Mouse (Mus musculus): ENCODE measurements around the gene Tulp4.

Tulp4 gene

DNA sequence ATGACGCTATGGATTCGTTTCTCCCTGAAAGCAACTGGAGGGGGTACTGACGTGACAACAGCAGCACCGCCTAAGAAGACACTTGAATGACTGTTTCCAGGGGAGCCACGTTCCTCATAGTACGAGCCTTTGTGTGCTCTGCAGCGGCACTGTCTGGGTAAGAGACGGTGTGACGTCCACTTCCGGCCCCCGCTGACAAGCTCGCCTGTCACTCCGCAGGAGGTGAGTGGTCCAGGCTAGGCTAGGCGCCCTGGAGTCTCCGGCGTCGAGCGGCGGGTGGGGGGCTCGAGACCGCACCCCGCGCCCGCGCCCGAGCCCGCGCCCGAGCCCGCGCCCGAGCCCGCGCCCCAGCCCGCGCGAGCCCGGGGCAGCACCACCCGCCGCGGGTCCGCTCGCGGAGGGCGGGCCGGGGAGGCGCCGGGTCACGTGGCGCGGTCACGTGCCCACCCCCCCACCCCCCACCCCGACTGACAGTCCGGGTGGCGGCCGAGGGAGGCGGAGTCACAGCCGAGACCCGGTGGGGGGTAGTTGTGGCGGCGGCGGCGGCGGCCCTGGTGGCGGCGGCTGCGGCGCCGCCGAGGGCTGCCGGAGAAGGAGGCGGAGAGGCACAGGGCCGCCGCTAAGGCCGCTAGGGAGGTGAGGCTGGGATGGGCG is at the start of gene Tulp4:
Tulp4 (plus strand) TSS at position 77 of the 654 bp plus-strand sequence.
- DNase-seq (ENCODE audit: low spot score in 2 of 2): peak; percentile 64 to 81

DNA sequence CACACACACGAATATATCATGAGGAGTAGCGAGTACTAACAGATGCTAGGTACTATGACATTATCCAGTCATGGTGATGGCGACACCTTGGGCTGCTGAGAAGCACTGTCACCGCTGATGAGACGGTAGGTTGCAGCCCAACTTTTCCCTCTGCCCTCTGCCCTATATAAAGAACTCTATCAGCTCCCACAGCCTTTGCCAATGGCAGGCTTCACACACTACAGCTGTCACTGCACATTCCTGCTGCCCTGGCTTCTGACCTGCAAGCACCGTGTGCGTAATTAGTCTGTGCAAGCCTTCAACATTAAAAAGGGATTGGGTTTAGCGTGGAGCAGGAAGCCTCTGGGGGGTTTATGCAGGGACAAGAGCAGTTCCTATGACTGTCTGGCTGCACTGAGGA is 43.4 kb upstream of the Tulp4 start:
- DNase-seq (ENCODE audit: low spot score in 2 of 2): no peak

DNA sequence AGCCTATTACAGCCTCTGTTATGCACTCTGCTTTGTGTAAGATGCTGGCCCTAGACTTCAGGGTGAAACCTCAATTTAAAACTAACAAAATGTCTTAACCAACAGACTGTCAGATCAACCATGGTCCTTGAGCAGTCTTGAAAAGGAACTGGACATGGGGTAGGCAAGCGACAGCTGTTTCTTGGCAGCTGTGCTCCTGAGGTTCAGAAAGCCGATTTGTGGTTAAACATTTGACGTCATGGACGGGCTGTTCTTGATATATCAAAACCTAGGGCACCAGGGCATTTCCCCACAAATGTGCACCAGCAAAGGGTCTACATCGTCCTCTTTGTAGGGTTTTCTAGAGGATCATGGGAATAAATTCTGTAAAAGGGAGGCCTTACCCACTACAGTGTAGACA is 42.7 kb upstream of the Tulp4 start:
- DNase-seq (ENCODE audit: low spot score in 2 of 2): no peak

DNA sequence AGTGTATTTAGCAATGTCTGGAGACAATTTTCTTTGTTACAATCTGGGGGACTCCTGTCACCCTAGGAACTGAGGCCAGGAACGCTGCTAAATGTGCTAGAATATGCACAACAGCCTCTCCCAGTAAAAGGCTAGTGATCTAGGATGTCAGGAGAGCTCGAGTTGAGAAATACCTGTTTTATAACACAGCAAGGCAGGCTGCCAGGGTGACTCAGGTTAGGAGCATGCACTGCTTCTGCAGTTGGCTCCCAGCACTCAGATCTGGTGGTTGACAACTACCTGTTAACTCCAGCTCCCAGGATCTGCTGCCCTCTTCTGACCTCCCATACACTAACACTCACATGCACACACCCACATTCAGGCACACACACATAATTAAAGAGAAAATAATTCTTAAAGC is 40.2 kb upstream of the Tulp4 start:
- no peak for DNase-seq (ENCODE audit: low spot score in 2 of 2)

DNA sequence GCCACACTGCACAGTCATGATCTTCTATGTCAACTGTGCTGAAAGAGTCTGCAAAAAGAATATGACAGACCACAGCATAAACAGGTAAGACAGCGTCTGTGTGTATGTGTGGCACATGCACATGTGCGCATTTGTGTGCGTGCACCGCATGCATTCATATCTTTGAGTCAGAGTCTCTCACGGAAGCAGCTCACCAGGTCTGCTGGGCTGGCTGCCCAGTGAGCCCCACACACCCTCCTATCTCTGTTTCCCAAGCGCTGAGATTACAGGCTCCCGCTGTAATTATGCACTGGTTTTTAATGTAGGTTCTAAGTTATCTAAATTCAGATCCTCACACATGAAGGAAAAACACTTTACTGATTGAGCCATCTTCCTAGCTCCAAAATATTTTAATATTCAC is 38.6 kb upstream of the Tulp4 start:
- no peak for DNase-seq (ENCODE audit: low spot score in 2 of 2)

DNA sequence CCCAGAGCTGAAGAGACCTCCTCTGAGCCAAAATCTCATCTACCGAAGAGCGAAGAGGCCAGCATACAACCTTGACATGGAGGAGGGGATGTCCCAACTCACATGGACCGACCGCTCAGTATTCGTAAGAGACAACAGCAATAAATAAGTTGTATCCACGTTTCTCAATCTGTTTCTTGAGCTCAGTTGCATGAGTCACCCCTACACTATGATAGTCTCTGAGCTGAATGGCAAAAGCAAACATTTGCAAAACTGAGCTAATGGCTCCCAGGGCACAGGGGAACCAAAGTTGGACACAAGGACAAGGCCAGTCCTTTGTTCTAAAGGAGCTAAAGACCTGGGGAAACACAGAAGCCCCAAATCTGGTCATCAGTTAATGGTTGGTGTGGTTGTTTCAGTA is 36.4 kb upstream of the Tulp4 start:
- no peak for DNase-seq (ENCODE audit: low spot score in 2 of 2)

DNA sequence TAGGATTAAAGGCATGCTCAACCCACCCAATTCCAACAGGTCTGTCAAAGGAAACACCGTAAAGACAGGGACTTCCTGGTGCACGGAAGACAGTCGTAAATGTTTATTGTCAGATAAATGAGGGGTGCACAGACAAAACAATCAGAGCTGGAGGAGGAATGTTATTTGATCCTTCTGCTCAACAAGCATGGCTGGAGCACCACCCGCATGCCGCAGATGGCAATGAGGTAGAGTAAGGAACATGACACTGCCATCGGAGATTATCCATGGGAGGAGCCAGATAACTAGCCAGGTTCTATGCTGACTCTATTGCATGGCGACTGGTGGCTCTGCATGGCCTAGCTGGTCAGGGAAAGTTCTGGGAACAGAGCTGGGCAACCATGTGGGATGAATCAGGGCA is 32.8 kb upstream of the Tulp4 start:
- no peak for DNase-seq (ENCODE audit: low spot score in 2 of 2)

DNA sequence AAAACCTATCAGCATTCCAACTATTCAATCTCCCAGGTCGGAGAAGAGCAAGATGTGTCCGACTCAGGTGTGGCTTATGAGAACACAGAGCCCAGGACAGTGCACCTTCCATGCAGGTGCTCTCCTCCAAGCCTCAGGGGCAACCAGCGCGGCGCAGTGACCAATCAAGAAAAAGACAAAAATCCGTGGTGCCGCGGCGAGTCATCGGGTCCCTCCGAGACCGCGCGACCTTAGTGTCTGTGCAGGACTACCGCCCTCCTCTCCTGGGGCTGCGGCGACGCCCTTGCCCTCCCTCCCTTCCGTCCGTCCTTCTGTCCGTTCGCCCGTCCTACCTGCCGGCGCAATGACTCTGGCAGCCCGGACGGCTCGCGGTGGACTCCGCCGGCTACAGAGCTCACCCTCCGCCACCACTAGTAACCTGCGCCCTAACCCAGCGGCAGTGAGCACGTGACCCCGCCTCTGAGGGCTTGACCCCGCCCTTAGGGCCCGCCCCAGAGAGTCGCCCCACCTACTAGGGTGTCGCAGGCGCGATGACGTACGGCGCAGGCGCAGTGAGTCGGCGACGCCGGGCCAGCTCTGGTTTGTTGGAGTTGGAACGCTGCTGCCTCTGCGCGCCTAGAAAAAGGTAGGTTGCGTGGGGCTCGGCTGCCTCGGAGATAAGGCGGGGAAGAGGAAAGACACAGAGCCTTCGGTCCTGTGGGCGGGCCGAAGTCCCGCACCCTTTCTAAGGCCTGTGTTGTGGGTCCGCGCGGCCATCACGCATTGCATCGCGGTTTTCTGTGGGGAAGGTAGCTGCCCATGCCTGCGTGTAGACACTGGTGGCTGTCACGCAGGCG is 26.7 kb upstream of the Tulp4 start, which contains the start of the genes Serac1 and Gtf2h5:
Serac1 (minus strand) TSS at position 455 of the 836 bp plus-strand sequence.
Gtf2h5 (plus strand) TSS at position 500 of the 836 bp plus-strand sequence.
- DNase-seq (ENCODE audit: low spot score in 2 of 2): peak; percentile 96 to 99

DNA sequence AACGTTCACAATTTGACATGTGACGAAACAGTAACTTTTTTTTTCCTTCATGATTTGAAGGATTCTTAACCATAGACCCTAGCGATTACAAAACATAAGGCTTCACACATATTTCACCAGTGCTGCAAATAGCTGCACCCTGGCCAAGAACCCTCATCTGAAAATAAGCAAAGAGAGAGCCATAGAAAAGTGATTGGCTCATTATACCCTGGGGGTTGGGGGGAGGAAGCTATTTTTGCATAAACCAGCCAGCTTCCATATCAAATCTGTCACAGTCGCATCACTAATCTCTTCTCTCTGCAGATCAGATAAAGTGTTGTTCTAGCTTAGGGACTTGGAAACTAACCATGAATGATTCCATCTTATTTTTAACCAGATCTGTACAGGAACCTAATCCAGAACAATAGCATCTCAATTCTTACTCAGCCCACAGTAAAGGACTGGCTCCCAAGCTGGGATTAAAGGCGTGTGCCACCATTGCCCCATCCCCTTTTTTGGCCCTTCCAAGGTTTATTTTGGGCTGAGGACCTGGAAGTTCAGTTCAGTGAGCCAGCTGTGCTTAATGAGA is 22.8 kb upstream of the Tulp4 start:
- no peak for DNase-seq (ENCODE audit: low spot score in 2 of 2)

DNA sequence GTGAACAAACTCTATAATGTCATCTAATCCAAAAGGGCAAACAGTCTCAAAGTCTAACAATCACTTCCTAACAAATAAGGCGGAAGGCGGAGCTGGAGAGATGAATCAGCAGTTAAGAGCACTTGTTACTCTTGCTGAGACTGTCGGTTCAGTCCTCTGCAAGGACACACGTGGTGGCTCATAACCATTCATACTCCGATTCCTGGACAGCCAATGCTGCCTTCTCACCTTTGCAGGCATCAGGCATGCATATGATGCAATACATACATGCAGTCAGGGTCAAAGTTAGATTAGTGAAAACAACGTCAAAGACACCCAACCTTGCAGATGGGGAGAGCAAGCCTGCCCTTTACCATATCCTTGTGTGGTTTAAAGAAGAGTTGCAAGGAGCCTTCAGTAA is 14.6 kb upstream of the Tulp4 start:
- DNase-seq (ENCODE audit: low spot score in 2 of 2): no peak

DNA sequence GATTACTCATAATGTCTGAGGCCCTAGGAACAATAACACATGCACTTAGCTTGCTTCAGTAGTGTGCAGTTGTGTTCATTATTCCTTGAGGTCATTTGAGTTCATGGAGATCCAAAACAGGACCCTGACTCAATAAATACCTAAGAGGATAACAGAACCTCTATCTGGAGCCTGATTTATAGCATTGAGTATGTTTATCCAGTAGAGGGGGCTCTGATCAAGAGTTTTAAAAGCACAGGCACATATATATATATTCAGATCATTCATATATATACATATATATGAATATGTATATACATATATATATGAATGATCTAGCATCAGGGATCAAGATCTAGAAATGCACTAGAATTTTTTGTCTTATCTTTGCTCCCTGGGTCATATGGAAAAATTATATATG is 10.7 kb upstream of the Tulp4 start:
- DNase-seq (ENCODE audit: low spot score in 2 of 2): no peak

DNA sequence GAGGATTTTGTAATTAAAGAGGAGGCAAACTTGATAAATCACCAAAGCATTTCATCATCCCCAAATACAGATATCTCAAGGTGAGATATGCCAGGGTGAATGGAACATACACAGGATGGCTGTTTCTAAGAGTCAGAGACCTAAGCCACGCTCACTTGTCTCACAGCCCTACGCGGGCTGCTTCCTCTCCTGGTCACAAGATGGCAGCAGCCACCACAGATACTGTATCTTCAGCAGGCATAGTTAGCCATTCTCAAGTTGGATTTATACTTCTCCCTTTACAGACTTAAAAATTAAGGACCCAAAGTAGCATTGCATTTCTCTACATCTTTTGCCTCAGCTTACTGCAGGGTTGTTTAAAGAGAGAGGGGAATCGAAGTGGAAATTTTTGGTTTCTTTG is 8.4 kb upstream of the Tulp4 start:
- DNase-seq (ENCODE audit: low spot score in 2 of 2): peak; percentile 18 to 65

DNA sequence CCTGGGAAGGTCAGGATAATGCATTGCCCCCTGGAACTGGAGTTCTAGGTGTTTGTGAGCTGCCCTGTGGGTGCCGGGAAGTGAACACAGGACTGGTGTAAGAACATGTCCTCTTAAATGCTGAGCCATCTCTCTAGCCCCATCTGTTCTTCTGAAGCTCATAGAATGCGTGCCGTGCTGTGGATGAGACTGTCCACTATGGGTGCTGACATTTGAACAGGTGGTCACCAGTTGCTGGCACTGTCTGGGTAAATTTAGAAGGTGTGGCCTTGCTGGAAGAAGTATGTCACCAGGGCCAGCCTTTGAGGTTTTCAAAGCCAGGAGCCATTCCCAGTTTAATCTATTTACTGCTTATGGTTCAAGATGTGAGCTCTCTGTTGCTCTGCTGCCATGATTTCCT is 4.0 kb upstream of the Tulp4 start:
- DNase-seq (ENCODE audit: low spot score in 2 of 2): no peak

DNA sequence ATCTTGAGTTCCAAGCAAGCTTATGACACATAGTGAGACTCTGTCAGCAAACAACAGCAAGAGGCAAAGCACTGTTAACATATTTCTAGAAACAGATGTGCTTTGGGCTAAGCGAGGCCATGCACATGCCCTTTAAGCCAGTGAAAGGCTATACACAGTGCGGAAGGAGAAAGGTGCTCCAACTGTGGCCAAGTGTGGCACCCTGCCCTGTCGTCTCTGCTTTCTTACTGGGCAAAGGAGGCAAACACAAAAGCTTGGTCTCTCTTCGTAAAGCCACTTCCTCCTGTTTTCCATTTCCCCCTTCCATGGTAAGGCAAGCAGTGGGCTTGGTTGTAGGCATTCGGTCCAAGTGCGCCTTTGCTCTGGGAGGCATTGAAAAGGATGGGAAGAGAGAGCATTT is 2.7 kb upstream of the Tulp4 start:
- no peak for DNase-seq (ENCODE audit: low spot score in 2 of 2)

DNA sequence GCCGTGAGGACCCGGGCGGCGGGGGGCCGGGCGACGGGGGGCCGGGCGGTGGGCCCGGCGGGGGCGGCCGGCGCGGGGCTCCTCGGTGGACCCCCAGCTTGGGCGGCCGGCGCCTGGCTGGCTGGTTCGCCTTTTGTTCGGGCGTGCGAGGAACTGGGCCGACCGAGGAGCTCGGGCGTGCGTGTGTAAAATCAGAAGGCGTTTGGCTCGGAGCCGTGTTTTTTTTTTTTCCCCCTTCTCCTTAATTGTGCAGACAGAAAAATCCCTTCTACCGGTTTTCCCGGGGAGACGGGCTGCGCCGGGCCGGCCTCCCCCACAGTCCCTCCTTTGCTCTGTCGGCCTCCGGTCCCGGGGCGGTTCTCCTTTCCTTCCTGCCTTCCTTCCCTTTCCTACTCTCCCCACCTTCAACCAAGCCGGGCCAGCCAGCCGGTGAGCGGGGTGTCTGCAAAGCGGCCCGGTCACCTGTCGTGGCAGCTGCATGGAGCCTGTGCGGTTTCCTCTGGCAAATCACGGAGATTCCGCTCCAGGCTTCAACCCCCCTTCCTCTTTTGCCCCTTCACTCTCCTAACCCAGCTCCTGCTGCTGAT is 871 bp downstream of the Tulp4 start:
- peak; percentile 28 to 44 for DNase-seq (ENCODE audit: low spot score in 2 of 2)

DNA sequence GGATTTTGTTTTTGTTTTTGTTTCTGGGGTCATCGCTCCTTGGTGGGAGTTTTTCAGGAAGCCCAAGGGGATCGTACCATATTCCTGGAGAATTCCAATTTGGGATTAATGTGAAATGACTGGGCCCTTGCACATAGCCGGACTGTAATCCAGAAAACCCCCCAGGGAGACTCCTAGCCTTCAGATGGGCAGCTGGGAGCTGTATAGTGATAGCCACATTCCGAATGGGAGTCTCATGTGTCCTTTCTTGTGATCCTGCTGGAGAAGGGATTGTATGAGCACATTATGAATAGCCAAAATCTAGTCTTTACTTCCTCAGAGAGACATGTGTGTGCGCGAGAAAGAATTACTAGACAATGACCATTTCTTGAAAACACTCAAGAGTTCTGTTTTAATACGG is 1.9 kb downstream of the Tulp4 start:
- no peak for DNase-seq (ENCODE audit: low spot score in 2 of 2)

DNA sequence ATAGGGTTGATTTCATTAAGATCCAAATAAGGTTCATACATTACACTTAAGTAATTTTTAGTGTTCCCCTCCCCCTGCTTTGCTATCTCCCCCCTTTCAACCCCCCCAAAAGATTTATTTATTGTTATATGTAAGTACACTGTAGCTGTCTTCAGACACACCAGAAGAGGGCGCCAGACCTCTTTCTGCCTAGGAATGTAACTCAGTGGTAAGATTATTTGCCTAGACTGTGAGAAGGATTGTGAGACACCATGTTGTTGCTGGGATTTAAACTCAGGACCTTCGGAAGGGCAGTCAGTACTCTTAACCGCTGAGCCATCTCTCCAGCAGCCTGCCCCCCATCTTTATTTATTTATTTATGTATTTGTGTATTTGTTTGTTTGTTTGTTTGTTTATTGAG is 4.7 kb downstream of the Tulp4 start:
- DNase-seq (ENCODE audit: low spot score in 2 of 2): no peak

DNA sequence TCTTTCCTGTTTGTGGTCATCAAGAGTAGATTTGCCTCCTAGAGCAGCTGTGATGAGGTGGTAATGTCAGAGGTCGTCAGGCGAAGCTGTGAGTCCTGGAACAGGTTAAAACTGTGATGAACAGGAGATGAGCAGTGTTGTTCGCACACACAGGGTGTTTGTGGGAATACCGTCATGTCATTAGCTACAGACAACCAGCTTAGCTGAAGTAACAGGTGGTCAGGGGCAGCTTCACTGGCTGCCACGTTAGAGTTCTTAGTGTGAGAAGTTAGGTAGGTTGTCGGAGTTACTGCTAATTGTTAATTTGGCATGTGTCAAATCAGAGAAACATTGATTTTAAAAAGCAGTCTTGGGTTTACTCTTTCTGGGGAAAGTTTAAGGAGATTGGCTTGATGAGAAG is 7.4 kb downstream of the Tulp4 start:
- no peak for DNase-seq (ENCODE audit: low spot score in 2 of 2)

DNA sequence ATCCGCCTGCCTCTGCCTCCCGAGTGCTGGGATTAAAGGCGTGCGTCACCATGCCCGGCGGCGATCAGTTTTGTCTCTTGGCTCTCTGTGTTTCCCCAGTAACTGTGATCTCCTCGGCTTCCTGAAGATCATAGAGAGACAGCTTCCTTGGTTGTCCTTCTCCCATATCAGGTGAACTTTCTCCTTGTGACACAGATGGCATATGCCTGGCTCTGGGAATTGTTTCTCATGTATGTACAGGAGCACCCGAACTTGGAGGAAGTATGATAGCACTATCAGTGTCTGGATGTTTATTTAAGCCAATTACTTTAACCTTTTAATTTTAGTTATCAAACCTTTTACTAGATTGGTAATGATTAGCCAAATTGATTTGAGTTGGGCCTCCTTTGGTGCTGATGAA is 8.8 kb downstream of the Tulp4 start:
- no peak for DNase-seq (ENCODE audit: low spot score in 2 of 2)

DNA sequence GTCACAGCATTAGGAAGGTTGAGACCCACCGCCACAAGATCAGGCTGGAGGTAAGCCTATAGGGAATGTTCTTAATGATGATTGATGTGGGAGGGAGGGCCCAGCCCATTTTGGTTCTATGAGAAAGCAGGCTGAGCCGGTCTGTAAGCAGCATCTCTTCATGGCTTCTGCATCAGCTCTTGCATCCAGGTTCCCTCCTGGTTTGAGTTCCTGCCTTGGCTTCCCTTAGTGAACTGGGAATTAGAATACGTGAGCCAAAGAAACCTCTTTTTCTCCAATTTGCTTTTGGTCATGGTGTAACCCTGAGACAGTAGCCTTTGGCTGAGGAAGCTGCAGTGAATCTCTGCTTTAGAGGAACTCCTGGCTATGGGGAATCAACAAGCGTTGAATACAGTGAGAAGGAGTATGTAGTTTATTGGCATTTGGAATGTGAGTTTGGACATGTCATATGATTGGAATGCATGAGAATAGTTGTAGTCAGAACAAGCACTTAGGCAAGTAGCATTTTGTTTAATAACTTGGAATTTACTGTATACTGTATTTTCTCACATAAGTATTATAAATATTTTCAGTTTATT is 11.0 kb downstream of the Tulp4 start:
- no peak for DNase-seq (ENCODE audit: low spot score in 2 of 2)

DNA sequence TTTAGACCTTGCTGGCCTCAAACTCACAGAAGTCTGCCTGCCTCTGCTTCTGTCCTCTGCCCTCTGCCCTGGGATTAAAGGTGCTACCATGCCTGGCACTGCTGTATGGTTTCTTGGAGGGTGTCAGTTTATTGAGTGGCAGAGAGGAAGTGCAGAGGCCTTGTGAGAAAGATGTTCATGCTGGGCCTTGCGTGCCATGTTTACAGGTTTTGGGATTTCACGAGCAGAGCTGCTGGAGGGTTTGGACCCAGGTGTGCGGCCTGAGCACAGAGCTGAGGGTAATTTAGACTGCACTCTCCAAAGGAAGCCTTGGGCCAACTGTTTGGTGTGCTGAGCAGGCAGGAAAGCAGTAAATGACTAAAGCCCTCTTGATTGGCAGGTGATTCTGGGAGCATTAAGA is 11.7 kb downstream of the Tulp4 start:
- no peak for DNase-seq (ENCODE audit: low spot score in 2 of 2)

DNA sequence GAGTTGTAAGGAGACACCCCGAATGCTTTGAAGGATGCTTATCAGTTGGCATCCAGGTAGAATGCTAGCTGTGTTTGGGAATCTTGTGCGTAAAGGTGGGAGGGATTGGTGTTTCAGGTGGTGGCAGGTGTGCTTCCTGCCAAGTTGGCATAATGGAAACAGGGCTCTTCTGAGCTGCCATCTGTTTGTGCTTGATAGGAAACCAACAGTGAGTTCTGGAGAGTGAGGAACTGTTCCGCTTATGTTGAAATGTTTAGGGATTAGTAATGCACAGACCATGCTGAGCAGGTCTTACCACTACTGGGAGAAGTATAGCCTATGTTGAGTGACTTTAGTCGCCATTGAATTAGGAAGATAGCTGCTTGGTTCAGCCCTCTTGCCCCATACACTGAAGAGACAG is 12.6 kb downstream of the Tulp4 start:
- no peak for DNase-seq (ENCODE audit: low spot score in 2 of 2)
